Mouse (Mus musculus) forebrain, embryonic 14.5 days (tissue): Measurements from ENCODE around the gene Lrch4. TPM values are rescaled to one million over a fixed set of nuclear protein-coding genes. Genes with fewer than 3 reads are reported as not detected.
A peak's percentile ranks its signal among the peaks of the same experiment; 100 is the strongest.

Experiments used
- ATAC-seq: fragments of 200-750 bp; cut with Nextera tagmentation; 2 replicates; pipeline ENCODE4 v1.8.0; 2017; ENCODE audit warnings: mild to moderate bottlenecking, moderate library complexity
- DNase-seq: peaks from one replicate; pipeline ENCODE4 v3.0.0-alpha.2; 2015; ENCODE audit warnings: low spot score
- H3K27ac ChIP-seq: fragments of 300-500 bp; sonication (generic); 2 replicates; pipeline ENCODE4 v1.5.1; 2014; ENCODE audit warnings: low read depth, mild to moderate bottlenecking, control low read depth, low read length, moderate library complexity
- H3K27me3 ChIP-seq: fragments of 300-500 bp; sonication (generic); replicated peaks from 2 replicates; pipeline ENCODE4 v1.6.1; 2014; ENCODE audit warnings: low read length, control low read depth, mixed read lengths; ENCODE audit not compliant: control insufficient read depth, insufficient read depth
- H3K36me3 ChIP-seq: fragments of 300-500 bp; sonication (generic); 2 replicates; pipeline ENCODE4 v1.6.1; 2014; ENCODE audit warnings: low read length, control low read depth; ENCODE audit not compliant: control insufficient read depth, insufficient read depth
- H3K4me1 ChIP-seq: fragments of 300-500 bp; sonication (generic); 2 replicates; pipeline ENCODE4 v1.6.1; 2014; ENCODE audit warnings: antibody characterized with exemption, low read length, control low read depth; ENCODE audit not compliant: control insufficient read depth, insufficient read depth
- H3K4me2 ChIP-seq: fragments of 300-500 bp; sonication (generic); 2 replicates; pipeline ENCODE4 v1.6.1; 2014; ENCODE audit warnings: mild to moderate bottlenecking, control low read depth, low read length
- H3K4me3 ChIP-seq: fragments of 300-500 bp; sonication (generic); 2 replicates; pipeline ENCODE4 v1.5.1; 2014; ENCODE audit warnings: low read depth, low read length, control low read depth
- H3K9ac ChIP-seq: fragments of 300-500 bp; sonication (generic); 2 replicates; pipeline ENCODE4 v1.6.1; 2014; ENCODE audit warnings: mild to moderate bottlenecking, low read length, control low read depth, moderate library complexity
- H3K9me3 ChIP-seq: fragments of 300-500 bp; sonication (generic); replicated peaks from 2 replicates; pipeline ENCODE4 v1.6.1; 2016; ENCODE audit warnings: low read length, control low read depth, mixed read lengths; ENCODE audit not compliant: control insufficient read depth
- WGBS: fragments of 180-500 bp; shearing (Covaris S2); extraction: QIAGEN DNeasy Blood & Tissue Kit; methylation state at CpG from one replicate; pipeline ENCODE4 v1.1.7; 2014; 5-methylcytosine and 5-hydroxymethylcytosine counted together
- polyA plus RNA-seq: library from polyadenylated mRNA; unstranded; fragments of >200 nt; fragmentation: Nextera tagmentation; extraction: Ambion mirVana; gene quantifications from 2 replicates; pipeline ENCODE4 v1.2.1, GENCODE M21; 2014

Lrch4 gene
- polyA plus RNA-seq, 1 experiment from 2014 or later: 12.3 TPM

DNA sequence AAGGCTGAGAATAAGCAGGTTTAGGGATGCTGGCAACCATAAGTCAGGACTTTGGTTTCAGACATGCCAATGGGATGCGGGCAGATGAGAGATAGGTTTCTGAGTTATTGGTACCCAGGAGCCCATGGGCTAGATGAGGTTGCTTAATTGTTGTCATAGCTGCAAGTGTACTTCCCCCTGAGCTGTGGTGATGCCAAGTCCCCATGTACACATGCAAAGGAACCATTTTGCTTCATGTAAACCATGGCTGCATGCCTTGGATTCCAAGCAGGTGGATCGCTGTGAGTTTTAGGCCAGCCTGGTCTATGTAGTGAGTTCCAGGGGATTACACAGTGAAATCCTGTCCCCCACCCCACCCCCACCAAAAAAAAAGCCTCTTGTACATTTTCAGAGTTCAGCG lies 56.7 kb downstream of the Lrch4 start:
- H3K36me3 ChIP-seq: no peaks in the 10 kb centered on the region
- DNase-seq (no peak), ATAC-seq (no peak)
- no peaks in the 10 kb centered on the region for H3K27me3 ChIP-seq
- no peak overlapping the region for H3K9ac ChIP-seq
- no peak overlapping the region for H3K27ac ChIP-seq
- no peaks in the 10 kb centered on the region for H3K9me3 ChIP-seq
- H3K4me3 ChIP-seq: no peak overlapping the region
- 94% methylated on average over 3 of the region's 3 CpGs for WGBS
- peak overlapping the region; percentile 28; the same call in 1 of the 2 replicates for H3K4me2 ChIP-seq
- peaks cover 10% of the 10 kb centered on the region for H3K4me1 ChIP-seq

DNA sequence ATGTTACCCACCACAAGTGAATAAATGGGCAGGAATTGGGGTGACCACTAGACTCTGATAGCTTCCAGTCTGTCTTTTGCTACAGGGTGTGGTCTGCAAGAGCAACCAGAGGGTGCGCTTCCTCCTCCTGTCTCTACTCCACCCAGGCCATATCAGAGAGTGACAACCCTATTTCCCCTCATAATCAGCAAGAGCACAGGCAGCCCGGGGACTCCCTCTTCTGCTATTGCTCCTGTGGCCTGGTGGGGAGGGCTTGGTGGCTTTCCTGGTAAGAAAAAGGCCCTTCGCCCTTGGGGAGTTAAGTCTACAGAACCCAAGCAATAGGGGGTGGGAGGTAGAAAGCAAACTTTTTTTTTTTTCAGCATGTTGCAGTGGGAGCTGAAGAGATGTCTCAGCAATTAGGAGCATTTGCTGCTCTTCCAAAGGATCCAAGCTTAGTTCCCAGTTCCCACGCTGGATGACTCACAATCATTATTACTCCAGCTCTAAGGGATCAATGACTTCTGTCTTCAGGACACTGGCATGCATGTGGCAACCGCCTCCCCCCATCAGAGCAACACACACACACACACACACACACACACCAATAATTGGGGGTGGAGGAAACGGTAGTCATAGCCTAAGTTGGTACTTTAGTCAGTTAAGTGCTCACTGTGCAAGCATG lies 57.3 kb downstream of the Lrch4 start:
- Histone ChIP-seq H3K4me2 (no peak overlapping the region), H3K9me3 (no peaks in the 10 kb centered on the region), H3K36me3 (no peaks in the 10 kb centered on the region), H3K27me3 (no peaks in the 10 kb centered on the region), H3K27ac (no peak overlapping the region), H3K9ac (no peak overlapping the region), H3K4me3 (no peak overlapping the region), H3K4me1 (peaks cover 10% of the 10 kb centered on the region)
- 88% methylated on average over 6 of the region's 6 CpGs for WGBS
- ATAC-seq: no peak
- DNase-seq: no peak

DNA sequence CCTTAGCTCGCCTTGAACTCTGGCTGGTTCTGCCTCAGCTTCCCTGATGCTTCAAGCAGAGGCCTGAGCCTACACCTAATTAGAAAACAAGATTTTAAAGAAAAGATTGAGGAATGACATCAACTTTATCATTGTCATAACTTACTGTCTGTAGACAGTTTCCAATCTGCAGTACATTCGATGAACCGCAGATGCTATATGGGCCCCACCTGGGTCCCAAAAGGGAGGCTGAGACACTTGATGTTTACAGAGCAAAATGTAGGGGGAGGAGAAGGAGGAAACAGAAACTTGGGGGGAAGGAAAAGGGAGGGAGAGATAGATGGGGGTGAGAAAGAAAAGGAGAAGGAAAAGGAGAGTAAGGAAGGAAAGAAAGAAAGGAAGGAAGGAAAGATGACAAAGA lies 61.1 kb downstream of the Lrch4 start:
- no peak overlapping the region for H3K4me3 ChIP-seq

DNA sequence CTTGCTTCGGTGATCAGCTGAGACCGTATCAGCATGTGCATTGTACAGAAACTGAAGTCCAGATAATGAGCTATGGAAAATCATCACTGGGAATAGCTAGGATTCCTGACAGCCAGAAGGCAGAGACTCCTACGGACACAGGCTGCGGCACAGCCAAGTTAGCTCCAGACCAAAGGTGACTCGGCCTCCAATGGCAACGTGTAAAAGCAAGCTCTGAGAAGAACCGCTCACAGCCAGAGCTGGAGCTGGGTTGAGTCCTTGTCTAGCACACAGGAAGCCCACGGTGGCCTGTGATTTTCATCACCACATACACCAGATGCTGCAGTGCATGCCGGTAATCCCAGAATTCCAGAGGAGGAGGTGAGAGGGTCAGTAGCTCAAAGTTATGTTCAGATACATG lies 61.6 kb downstream of the Lrch4 start:
- WGBS: 74% methylated on average over 9 of the region's 9 CpGs
- DNase-seq (no peak), ATAC-seq (no peak)
- Histone ChIP-seq H3K4me2 (no peak overlapping the region), H3K4me3 (no peak overlapping the region), H3K9ac (no peak overlapping the region), H3K36me3 (no peaks in the 10 kb centered on the region), H3K9me3 (no peaks in the 10 kb centered on the region), H3K27me3 (no peaks in the 10 kb centered on the region), H3K4me1 (no peaks in the 10 kb centered on the region), H3K27ac (no peak overlapping the region)

More for the DNA sequence above, 61.1 kb downstream of the Lrch4 start:
- Histone ChIP-seq H3K4me1 (no peaks in the 10 kb centered on the region), H3K27me3 (no peaks in the 10 kb centered on the region), H3K4me2 (no peak overlapping the region), H3K9ac (no peak overlapping the region), H3K36me3 (no peaks in the 10 kb centered on the region), H3K27ac (no peak overlapping the region), H3K9me3 (no peaks in the 10 kb centered on the region)
- no peak for DNase-seq
- 90% methylated on average over 3 of the region's 3 CpGs for WGBS
- ATAC-seq: no peak

Other genes with a start within 250 kb of the Lrch4 start
- 0.04 and 0.05 TPM in 2 replicates for gene Zan, start 152.1 kb upstream of the Lrch4 start, polyA plus RNA-seq
- gene Pop7, start 126.6 kb upstream of the Lrch4 start, polyA plus RNA-seq: 81.2 and 98.0 TPM in 2 replicates
- gene Gigyf1, start 110.6 kb upstream of the Lrch4 start, polyA plus RNA-seq: 11.5 and 13.0 TPM in 2 replicates
- gene Epo, start 95.9 kb upstream of the Lrch4 start, polyA plus RNA-seq: not detected in 2 replicates
- gene Gnb2, start 95.6 kb upstream of the Lrch4 start, polyA plus RNA-seq: 598 and 644 TPM in 2 replicates
- 184 and 201 TPM in 2 replicates for gene Actl6b, start 75.6 kb upstream of the Lrch4 start, polyA plus RNA-seq
- 1.8 and 1.9 TPM in 2 replicates for gene Tfr2, start 59.3 kb upstream of the Lrch4 start, polyA plus RNA-seq
- gene Mospd3, start 28.1 kb upstream of the Lrch4 start, polyA plus RNA-seq: 44.4 and 58.4 TPM in 2 replicates
- 10.5 and 12.3 TPM in 2 replicates for gene Pcolce, start 15.3 kb upstream of the Lrch4 start, polyA plus RNA-seq
- 0.10 TPM in 1 of 2 replicates, not detected in the other for gene Fbxo24, start 119 bp upstream of the Lrch4 start, polyA plus RNA-seq
- gene Gm20605, start 54 bp downstream of the Lrch4 start, polyA plus RNA-seq: 4.6 and 6.6 TPM in 2 replicates
- 1.5 and 4.6 TPM in 2 replicates for gene Sap25, start 12.2 kb downstream of the Lrch4 start, polyA plus RNA-seq
- gene Irs3, start 16.6 kb downstream of the Lrch4 start, polyA plus RNA-seq: not detected in 2 replicates
- 10.4 and 11.8 TPM in 2 replicates for gene Agfg2, start 55.6 kb downstream of the Lrch4 start, polyA plus RNA-seq
- 13.8 and 14.5 TPM in 2 replicates for gene Nyap1, start 112.5 kb downstream of the Lrch4 start, polyA plus RNA-seq
- 52.3 and 62.1 TPM in 2 replicates for gene Tsc22d4, start 116.6 kb downstream of the Lrch4 start, polyA plus RNA-seq
- 55.1 and 60.0 TPM in 2 replicates for gene Ppp1r35, start 149.7 kb downstream of the Lrch4 start, polyA plus RNA-seq
- 13.1 and 13.2 TPM in 2 replicates for gene Mepce, start 158.5 kb downstream of the Lrch4 start, polyA plus RNA-seq
- gene Zcwpw1, start 158.7 kb downstream of the Lrch4 start, polyA plus RNA-seq: 7.3 and 7.7 TPM in 2 replicates
- gene Pilra, start 207.2 kb downstream of the Lrch4 start, polyA plus RNA-seq: 0.33 and 0.67 TPM in 2 replicates
- 0.17 TPM in 1 of 2 replicates, not detected in the other for gene Pilrb1, start 229.0 kb downstream of the Lrch4 start, polyA plus RNA-seq
- gene Pilrb2, start 242.7 kb downstream of the Lrch4 start, polyA plus RNA-seq: not detected in 2 replicates